Mouse (Mus musculus) 3134 (cell line): Measurements from ENCODE around the gene Hyal3.
A peak's percentile ranks its signal among the peaks of the same experiment; 100 is the strongest.

Source experiments
- DNase-seq: peaks from one replicate; pipeline ENCODE4 v3.0.0-alpha.2; 2011; ENCODE audit warnings: low spot score; ENCODE audit not compliant: insufficient read length; ENCODE audit errors: extremely low read depth

The Hyal3 gene

GRCm38 (mm10) chr9:107612191-107612944 is 31.8 kb downstream of the Hyal3 start:
- peak; percentile 98 for DNase-seq

DNA sequence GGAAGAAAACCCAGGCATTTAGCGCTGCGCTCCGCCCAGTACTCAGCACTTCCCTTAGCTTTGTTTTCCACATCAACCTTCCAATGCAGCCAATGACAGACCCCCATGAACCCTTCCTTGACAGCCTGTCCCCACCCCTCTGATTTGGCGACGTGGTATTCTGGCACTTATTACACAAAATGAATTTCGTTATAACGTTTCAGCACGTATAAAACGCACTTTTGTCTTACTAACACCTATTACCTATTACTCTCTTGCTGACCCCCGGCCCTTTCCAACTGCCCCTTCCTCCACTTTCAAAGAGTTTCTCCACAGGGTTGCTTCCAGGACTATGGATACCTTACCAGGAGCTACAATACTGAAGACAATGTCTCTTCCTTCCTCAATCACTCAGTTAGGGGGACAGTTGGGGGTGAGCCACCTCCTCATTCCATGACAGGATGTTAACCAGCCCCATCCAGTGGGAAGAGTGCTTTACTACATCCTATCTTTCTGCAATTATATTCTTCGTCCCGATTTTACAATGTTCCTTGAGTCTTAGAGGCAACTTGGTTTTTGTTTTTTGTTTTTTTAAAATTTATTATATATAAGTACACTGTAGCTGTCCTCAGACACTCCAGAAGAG is 32.4 kb downstream of the Hyal3 start:
- no peak for DNase-seq

DNA sequence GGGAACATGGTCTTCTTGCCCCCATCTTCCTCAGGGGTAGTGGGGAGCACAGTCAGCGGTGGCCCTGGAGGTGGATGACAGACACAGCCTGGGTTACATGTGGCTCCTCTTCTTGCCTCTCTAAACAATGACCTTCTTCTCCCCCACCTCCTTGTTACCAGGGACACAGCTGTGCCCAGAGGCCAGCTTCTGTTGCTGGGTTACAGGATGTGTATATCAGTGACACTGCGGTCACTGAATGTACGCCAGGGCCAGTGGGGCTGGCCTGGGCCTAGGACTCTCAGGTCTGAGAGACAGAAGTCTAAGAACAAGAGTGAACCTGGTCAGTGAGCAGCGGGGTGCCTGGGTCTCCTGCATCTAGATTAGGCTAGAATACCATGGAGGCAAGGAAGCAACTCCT is 34.4 kb downstream of the Hyal3 start:
- DNase-seq, result no peak

DNA sequence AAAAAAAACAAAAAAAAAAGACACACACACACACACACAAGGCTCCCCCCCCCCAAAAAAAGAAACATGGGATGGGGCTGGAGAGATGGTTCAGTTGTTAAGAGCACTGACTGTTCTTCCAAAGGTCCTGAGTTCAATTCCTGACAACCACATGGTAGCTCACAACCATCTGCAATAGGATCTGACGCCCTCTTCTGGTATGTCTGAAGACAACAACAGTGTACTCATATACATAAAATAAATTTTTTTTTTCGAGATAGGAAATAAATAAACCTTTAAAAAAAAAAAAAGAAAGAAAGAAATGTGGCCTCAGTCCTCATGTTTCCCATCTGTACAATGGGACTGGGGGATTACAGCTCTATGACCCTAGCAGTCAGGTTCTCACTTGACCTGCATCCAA is 36.8 kb downstream of the Hyal3 start:
- no peak for DNase-seq

- no peak for DNase-seq
These were observed 37.5 kb downstream of the Hyal3 start for GRCm38 (mm10) chr9:107618098-107618497.

GRCm38 (mm10) chr9:107618778-107619545 is 38.3 kb downstream of the Hyal3 start:
- peak; percentile 64 for DNase-seq

DNA sequence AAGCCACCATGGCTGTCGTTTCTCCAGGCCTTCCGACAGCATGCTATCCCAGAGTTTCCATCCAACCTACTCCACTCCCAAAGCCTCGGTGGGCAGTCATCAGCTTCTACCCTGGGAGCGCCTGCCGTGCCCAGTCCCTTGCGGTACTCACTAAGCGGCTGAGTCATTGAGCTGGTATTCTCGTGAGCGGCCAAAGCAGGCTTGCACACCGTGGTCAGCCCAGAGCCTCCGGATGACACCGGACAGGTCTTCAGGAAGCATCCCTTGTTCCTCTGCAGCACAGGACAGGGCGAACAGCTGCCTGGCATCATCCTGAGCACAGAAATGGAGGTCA is 38.9 kb downstream of the Hyal3 start:
- DNase-seq, result peak; percentile 82

DNA sequence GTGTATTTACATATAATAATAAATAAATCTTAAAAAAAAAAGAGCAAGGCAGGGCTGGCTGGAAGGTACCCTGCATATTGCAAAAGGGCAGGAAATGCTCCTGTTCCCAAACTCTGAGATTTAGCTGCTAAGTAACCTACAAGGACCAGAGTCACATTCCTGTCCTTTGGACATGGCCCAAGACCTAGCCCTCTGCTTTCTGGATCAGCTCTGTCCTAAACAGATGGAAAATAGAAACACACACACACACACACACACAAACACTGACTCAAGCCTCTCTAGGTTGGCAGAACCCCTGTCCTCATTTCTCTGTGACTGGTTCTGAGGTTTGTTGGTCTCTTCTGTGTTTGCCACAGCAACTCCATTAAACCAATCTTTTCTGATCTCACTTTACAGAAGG is 40.3 kb downstream of the Hyal3 start:
- no peak for DNase-seq

- no peak for DNase-seq
These were observed 43.9 kb downstream of the Hyal3 start for GRCm38 (mm10) chr9:107624539-107624938.

GRCm38 (mm10) chr9:107624951-107625350 is 44.3 kb downstream of the Hyal3 start:
- no peak for DNase-seq

GRCm38 (mm10) chr9:107625351-107626128 is 44.9 kb downstream of the Hyal3 start:
- no peak for DNase-seq

DNA sequence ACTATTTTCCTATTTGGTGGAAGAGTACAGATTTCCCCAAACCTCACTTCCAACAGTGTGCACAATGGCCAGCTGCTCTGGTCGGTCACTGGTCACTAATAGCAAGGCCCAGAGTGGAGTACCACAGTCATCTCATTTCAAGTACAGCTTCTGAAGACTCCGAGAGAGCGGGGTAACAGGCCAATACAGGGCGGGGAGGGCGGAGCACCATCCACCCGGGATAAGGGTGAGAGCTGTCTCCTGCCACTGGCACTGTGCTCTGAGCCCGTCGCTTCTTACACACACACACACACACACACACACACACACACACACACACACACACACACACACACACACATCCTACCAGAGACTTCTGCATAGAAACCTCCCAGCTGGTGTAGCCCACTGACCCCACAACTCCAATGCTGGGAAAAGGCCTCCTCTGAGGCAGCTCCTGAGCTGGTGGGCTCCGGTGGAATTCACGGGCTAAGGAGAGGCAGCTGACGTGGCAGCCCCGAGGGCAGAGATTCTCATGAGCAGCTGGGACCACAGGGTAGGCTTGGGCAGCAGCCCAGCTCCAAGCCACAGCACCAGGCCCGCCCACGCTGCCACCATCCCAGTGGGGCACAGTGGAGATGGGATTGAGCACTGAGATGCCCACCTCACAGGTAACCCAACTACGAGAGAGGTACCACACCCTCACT is 45.7 kb downstream of the Hyal3 start:
- peak; percentile 89 for DNase-seq

DNA sequence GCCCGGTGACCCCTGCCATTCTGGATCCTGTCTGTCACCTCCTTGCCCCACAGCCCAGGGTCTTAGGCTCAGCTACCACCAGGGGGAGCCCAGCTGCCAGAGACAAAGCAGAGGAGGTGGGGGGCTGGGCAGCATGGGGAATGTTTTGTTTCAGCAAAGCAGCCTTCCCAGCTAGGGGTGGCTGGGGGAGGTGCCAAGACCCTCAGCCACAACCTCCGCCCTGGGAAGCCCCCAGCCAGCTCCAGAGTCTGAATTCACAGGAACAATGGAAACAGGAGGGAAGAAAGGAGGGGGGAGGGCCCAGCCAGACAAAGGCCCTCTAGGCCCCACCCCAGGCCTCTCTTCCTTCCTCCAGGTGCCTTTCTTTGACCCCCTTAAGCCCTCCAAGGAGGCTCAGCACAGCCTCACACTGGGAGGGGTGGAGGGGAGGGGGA is 46.2 kb downstream of the Hyal3 start:
- no peak for DNase-seq

- DNase-seq, result no peak
These were observed 47.0 kb downstream of the Hyal3 start for GRCm38 (mm10) chr9:107627387-107628255.

GRCm38 (mm10) chr9:107628721-107629410 is 48.2 kb downstream of the Hyal3 start:
- no peak for DNase-seq

- DNase-seq, result no peak
These were observed 48.8 kb downstream of the Hyal3 start for GRCm38 (mm10) chr9:107629411-107629730.

GRCm38 (mm10) chr9:107629901-107630425 is 49.3 kb downstream of the Hyal3 start:
- DNase-seq, result peak; percentile 51

- peak; percentile 50 for DNase-seq
These were observed 50.0 kb downstream of the Hyal3 start for GRCm38 (mm10) chr9:107630576-107630975.
